Mouse (Mus musculus): Measurements from ENCODE around the gene Nfil3. TPM values are rescaled to one million over a fixed set of nuclear protein-coding genes. Genes with fewer than 3 reads are reported as not detected.

The Nfil3 gene
- 58.8 and 67.1 TPM in 2 replicates for polyA plus RNA-seq (2015; fragmentation: Nextera tagmentation; extraction: Ambion mirVana)

GRCm38 (mm10) chr13:52980951-52981421, at the start of gene Nfil3:
Nfil3 (minus strand) TSS chr13:52981073.
- H3K27me3 ChIP-seq (replicated peaks; ENCODE audit: control insufficient read depth, insufficient read depth, low read length): no peaks in the 10 kb centered on the region; the same call in 1 of the 2 replicates
- peak within 1 kb of the TSS; percentile 91 for H3K4me3 ChIP-seq (replicated peaks; ENCODE audit: low read length)
- peak within 1 kb of the TSS; percentile 98 for H3K4me2 ChIP-seq (ENCODE audit: low read length)
- peaks cover 32% of the 10 kb centered on the region for H3K4me1 ChIP-seq (replicated peaks; ENCODE audit: control insufficient read depth, insufficient read depth, low read length)
- H3K27ac ChIP-seq (ENCODE audit: low read length): peak within 1 kb of the TSS; percentile 96
- no peaks in the 10 kb centered on the region for H3K36me3 ChIP-seq (ENCODE audit: control insufficient read depth, insufficient read depth)
- WGBS: under 1% methylated on average over 50 of the region's 79 CpGs
- peak within 1 kb of the TSS; percentile 85 for H3K9ac ChIP-seq (replicated peaks; ENCODE audit: low read depth, low read length)
- H3K9me3 ChIP-seq (ENCODE audit: control insufficient read depth, low read length): no peaks in the 10 kb centered on the region
- peak; percentile 85 for ATAC-seq

GRCm38 (mm10) chr13:53024285-53024684, 43.4 kb upstream of the Nfil3 start:
- Histone ChIP-seq H3K9ac (replicated peaks; ENCODE audit: low read depth, low read length) (no peak overlapping the region), H3K9me3 (ENCODE audit: control insufficient read depth, low read length) (no peaks in the 10 kb centered on the region), H3K27ac (ENCODE audit: low read length) (no peak overlapping the region), H3K4me3 (replicated peaks; ENCODE audit: low read length) (no peak overlapping the region), H3K4me1 (replicated peaks; ENCODE audit: control insufficient read depth, insufficient read depth, low read length) (no peaks in the 10 kb centered on the region), H3K4me2 (ENCODE audit: low read length) (no peak overlapping the region), H3K36me3 (ENCODE audit: control insufficient read depth, insufficient read depth) (no peaks in the 10 kb centered on the region), H3K27me3 (replicated peaks; ENCODE audit: control insufficient read depth, insufficient read depth, low read length) (no peaks in the 10 kb centered on the region)
- WGBS: 43% methylated on average over 6 of the region's 6 CpGs
- ATAC-seq: no peak

GRCm38 (mm10) chr13:53020282-53020681, 39.4 kb upstream of the Nfil3 start:
- Histone ChIP-seq H3K36me3 (ENCODE audit: control insufficient read depth, insufficient read depth) (no peaks in the 10 kb centered on the region), H3K4me2 (ENCODE audit: low read length) (no peak overlapping the region), H3K27ac (ENCODE audit: low read length) (no peak overlapping the region), H3K27me3 (replicated peaks; ENCODE audit: control insufficient read depth, insufficient read depth, low read length) (no peaks in the 10 kb centered on the region), H3K4me3 (replicated peaks; ENCODE audit: low read length) (no peak overlapping the region), H3K9me3 (ENCODE audit: control insufficient read depth, low read length) (no peaks in the 10 kb centered on the region), H3K9ac (replicated peaks; ENCODE audit: low read depth, low read length) (no peak overlapping the region), H3K4me1 (replicated peaks; ENCODE audit: control insufficient read depth, insufficient read depth, low read length) (no peaks in the 10 kb centered on the region)
- WGBS: 73% methylated on average over 3 of the region's 3 CpGs
- ATAC-seq: no peak

GRCm38 (mm10) chr13:53019532-53019931, 38.7 kb upstream of the Nfil3 start:
- Histone ChIP-seq H3K27ac (ENCODE audit: low read length) (no peak overlapping the region), H3K9me3 (ENCODE audit: control insufficient read depth, low read length) (no peaks in the 10 kb centered on the region)
- WGBS: 71% methylated on average over 5 of the region's 9 CpGs

GRCm38 (mm10) chr13:53018976-53019375, 38.1 kb upstream of the Nfil3 start:
- Histone ChIP-seq H3K27ac (ENCODE audit: low read length) (no peak overlapping the region), H3K4me1 (replicated peaks; ENCODE audit: control insufficient read depth, insufficient read depth, low read length) (no peaks in the 10 kb centered on the region), H3K4me2 (ENCODE audit: low read length) (no peak overlapping the region), H3K9me3 (ENCODE audit: control insufficient read depth, low read length) (no peaks in the 10 kb centered on the region), H3K27me3 (replicated peaks; ENCODE audit: control insufficient read depth, insufficient read depth, low read length) (no peaks in the 10 kb centered on the region), H3K4me3 (replicated peaks; ENCODE audit: low read length) (no peak overlapping the region), H3K36me3 (ENCODE audit: control insufficient read depth, insufficient read depth) (no peaks in the 10 kb centered on the region), H3K9ac (replicated peaks; ENCODE audit: low read depth, low read length) (no peak overlapping the region)
- WGBS: 97% methylated on average over 6 of the region's 6 CpGs
- no peak for ATAC-seq

More at GRCm38 (mm10) chr13:53019532-53019931, 38.7 kb upstream of the Nfil3 start:
- H3K4me2 ChIP-seq (ENCODE audit: low read length): no peak overlapping the region
- H3K4me1 ChIP-seq (replicated peaks; ENCODE audit: control insufficient read depth, insufficient read depth, low read length): no peaks in the 10 kb centered on the region
- H3K4me3 ChIP-seq (replicated peaks; ENCODE audit: low read length): no peak overlapping the region
- no peak overlapping the region for H3K9ac ChIP-seq (replicated peaks; ENCODE audit: low read depth, low read length)
- ATAC-seq: no peak
- H3K27me3 ChIP-seq (replicated peaks; ENCODE audit: control insufficient read depth, insufficient read depth, low read length): no peaks in the 10 kb centered on the region
- no peaks in the 10 kb centered on the region for H3K36me3 ChIP-seq (ENCODE audit: control insufficient read depth, insufficient read depth)

- no peak overlapping the region for H3K4me2 ChIP-seq (ENCODE audit: low read length)
- no peak for ATAC-seq
- H3K27ac ChIP-seq (ENCODE audit: low read length): no peak overlapping the region
- H3K27me3 ChIP-seq (replicated peaks; ENCODE audit: control insufficient read depth, insufficient read depth, low read length): no peaks in the 10 kb centered on the region
- no peaks in the 10 kb centered on the region for H3K9me3 ChIP-seq (ENCODE audit: control insufficient read depth, low read length)
- 75% methylated on average over 6 of the region's 6 CpGs for WGBS
- no peak overlapping the region for H3K4me3 ChIP-seq (replicated peaks; ENCODE audit: low read length)
- no peaks in the 10 kb centered on the region for H3K36me3 ChIP-seq (ENCODE audit: control insufficient read depth, insufficient read depth)
- H3K4me1 ChIP-seq (replicated peaks; ENCODE audit: control insufficient read depth, insufficient read depth, low read length): no peaks in the 10 kb centered on the region
- no peak overlapping the region for H3K9ac ChIP-seq (replicated peaks; ENCODE audit: low read depth, low read length)
These were observed 37.1 kb upstream of the Nfil3 start for GRCm38 (mm10) chr13:53017983-53018382.

GRCm38 (mm10) chr13:53017117-53017516, 36.2 kb upstream of the Nfil3 start:
- no peak overlapping the region for H3K4me2 ChIP-seq (ENCODE audit: low read length)
- no peaks in the 10 kb centered on the region for H3K36me3 ChIP-seq (ENCODE audit: control insufficient read depth, insufficient read depth)
- H3K27me3 ChIP-seq (replicated peaks; ENCODE audit: control insufficient read depth, insufficient read depth, low read length): no peaks in the 10 kb centered on the region
- no peak overlapping the region for H3K27ac ChIP-seq (ENCODE audit: low read length)
- H3K9ac ChIP-seq (replicated peaks; ENCODE audit: low read depth, low read length): no peak overlapping the region
- no peaks in the 10 kb centered on the region for H3K9me3 ChIP-seq (ENCODE audit: control insufficient read depth, low read length)
- WGBS: 72% methylated on average over 6 of the region's 6 CpGs
- H3K4me1 ChIP-seq (replicated peaks; ENCODE audit: control insufficient read depth, insufficient read depth, low read length): no peaks in the 10 kb centered on the region
- H3K4me3 ChIP-seq (replicated peaks; ENCODE audit: low read length): no peak overlapping the region
- ATAC-seq: no peak

- Histone ChIP-seq H3K27ac (ENCODE audit: low read length) (no peak overlapping the region), H3K4me3 (replicated peaks; ENCODE audit: low read length) (no peak overlapping the region), H3K36me3 (ENCODE audit: control insufficient read depth, insufficient read depth) (no peaks in the 10 kb centered on the region), H3K4me2 (ENCODE audit: low read length) (no peak overlapping the region), H3K27me3 (replicated peaks; ENCODE audit: control insufficient read depth, insufficient read depth, low read length) (no peaks in the 10 kb centered on the region), H3K9me3 (ENCODE audit: control insufficient read depth, low read length) (no peaks in the 10 kb centered on the region), H3K9ac (replicated peaks; ENCODE audit: low read depth, low read length) (no peak overlapping the region), H3K4me1 (replicated peaks; ENCODE audit: control insufficient read depth, insufficient read depth, low read length) (peaks cover 5% of the 10 kb centered on the region; the same call in 1 of the 2 replicates)
- ATAC-seq: 0 out of 2 replicates have a peak, but pooled peaks have one; percentile 31
- WGBS: 9% methylated on average over 12 of the region's 12 CpGs
These were observed 30.6 kb upstream of the Nfil3 start for GRCm38 (mm10) chr13:53011426-53011825.

- 44% methylated on average over 7 of the region's 7 CpGs for WGBS
- no peak overlapping the region for H3K4me2 ChIP-seq (ENCODE audit: low read length)
- H3K27ac ChIP-seq (ENCODE audit: low read length): no peak overlapping the region
- no peaks in the 10 kb centered on the region for H3K36me3 ChIP-seq (ENCODE audit: control insufficient read depth, insufficient read depth)
- H3K4me1 ChIP-seq (replicated peaks; ENCODE audit: control insufficient read depth, insufficient read depth, low read length): peaks cover 5% of the 10 kb centered on the region; the same call in 1 of the 2 replicates
- ATAC-seq: no peak
- H3K27me3 ChIP-seq (replicated peaks; ENCODE audit: control insufficient read depth, insufficient read depth, low read length): no peaks in the 10 kb centered on the region
- no peak overlapping the region for H3K9ac ChIP-seq (replicated peaks; ENCODE audit: low read depth, low read length)
- H3K9me3 ChIP-seq (ENCODE audit: control insufficient read depth, low read length): no peaks in the 10 kb centered on the region
- H3K4me3 ChIP-seq (replicated peaks; ENCODE audit: low read length): no peak overlapping the region
These were observed 27.8 kb upstream of the Nfil3 start for GRCm38 (mm10) chr13:53008489-53009184.

Data from forebrain, embryonic 16.5 days (tissue).